Mouse (Mus musculus) olfactory bulb, adult 2 months (tissue): ENCODE measurements around the gene Dnajb6. TPM values are rescaled to one million over a fixed set of nuclear protein-coding genes. Genes with fewer than 3 reads are reported as not detected.

Experiments
- H3K27ac ChIP-seq: fragments of 200-500 bp; 2 replicates; pipeline ENCODE4 v1.5.1; 2012; ENCODE audit warnings: low read depth, low read length; ENCODE audit not compliant: insufficient read depth
- H3K4me1 ChIP-seq: fragments of 200-500 bp; 2 replicates; pipeline ENCODE4 v1.6.1; 2012; ENCODE audit warnings: low read length; ENCODE audit not compliant: control insufficient read depth, insufficient read depth
- H3K4me3 ChIP-seq: fragments of 200-500 bp; 2 replicates; pipeline ENCODE4 v1.5.1; 2012; ENCODE audit warnings: mild to moderate bottlenecking, low read depth, low read length, moderate library complexity; ENCODE audit not compliant: insufficient read depth
- CTCF ChIP-seq: fragments of 200-500 bp; IDR thresholded peaks from 2 replicates; pipeline ENCODE4 v1.5.1; 2012; ENCODE audit warnings: low read depth, mild to moderate bottlenecking, low read length, moderate library complexity; ENCODE audit not compliant: insufficient read depth
- POLR2A ChIP-seq: fragments of 200-500 bp; IDR thresholded peaks from 2 replicates; pipeline ENCODE4 v1.6.1; 2012; ENCODE audit warnings: mild to moderate bottlenecking, low read depth, low read length, moderate library complexity; ENCODE audit not compliant: insufficient read depth
- WGBS: fragments of 180-500 bp; shearing (Covaris S2); methylation state at CpG from one replicate; pipeline ENCODE4 v1.1.7; 2018; 5-methylcytosine and 5-hydroxymethylcytosine counted together
- polyA plus RNA-seq: library from polyadenylated mRNA; stranded (reverse); fragments of >200 nt; gene quantifications from 2 replicates; pipeline ENCODE4 v1.2.4, GENCODE M21; 2012; ENCODE audit warnings: low replicate concordance; ENCODE audit not compliant: missing spikeins, insufficient read depth, insufficient read length

The Dnajb6 gene
- polyA plus RNA-seq, 1 experiment, result 484 TPM

DNA sequence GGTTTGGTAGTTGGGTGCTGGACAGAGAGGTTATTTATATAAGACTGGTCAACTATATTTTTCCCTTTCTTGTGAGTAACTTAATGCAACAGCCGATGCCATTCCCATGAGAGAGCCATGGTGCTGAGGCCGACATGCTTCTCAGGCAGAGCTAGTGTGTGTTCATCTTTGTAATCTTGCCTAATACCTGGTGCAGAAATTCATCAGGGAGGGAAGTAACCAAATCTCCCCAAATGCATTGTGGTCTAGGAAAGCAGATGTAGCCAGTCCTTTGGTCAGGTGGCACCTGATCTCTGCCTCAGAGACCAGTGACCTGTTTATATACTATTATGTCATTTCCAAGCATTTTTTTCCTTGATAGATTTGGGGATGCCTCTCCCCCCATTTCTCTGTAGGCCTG, 12.2 kb downstream of the Dnajb6 start:
- TF ChIP-seq POLR2A, result no peak
- TF ChIP-seq CTCF, result no peak
- Histone ChIP-seq H3K27ac (no peak overlapping the region), H3K4me1 (no peaks in the 10 kb centered on the region), H3K4me3 (no peak overlapping the region)
- 94% methylated on average over 2 of the region's 2 CpGs for WGBS

- TF ChIP-seq POLR2A, result no peak
- H3K27ac ChIP-seq, result no peak overlapping the region
- no peaks in the 10 kb centered on the region for H3K4me1 ChIP-seq
- no peak overlapping the region for H3K4me3 ChIP-seq
Observed at GRCm38 (mm10) chr5:29751306-29751705, 15.8 kb downstream of the Dnajb6 start.

DNA sequence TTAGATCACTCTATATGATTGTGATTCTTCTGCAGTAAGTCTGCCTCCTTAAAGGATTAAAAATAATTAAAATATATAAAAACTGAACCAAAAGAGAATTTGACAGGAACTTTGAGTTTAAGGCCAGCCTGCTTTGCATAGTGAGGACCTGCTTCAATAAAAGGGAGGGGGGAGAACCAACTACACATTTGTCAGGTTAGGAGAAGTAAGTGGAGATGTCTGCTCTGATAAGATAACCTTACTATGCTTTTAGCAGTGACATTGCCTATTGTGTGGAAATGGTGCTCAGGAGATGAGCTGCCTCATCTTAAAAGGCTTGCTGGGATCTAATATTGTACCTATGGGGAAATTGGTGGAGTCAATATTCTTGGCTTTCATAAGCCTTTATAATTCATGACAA, 17.4 kb downstream of the Dnajb6 start:
- TF ChIP-seq CTCF (no peak), POLR2A (no peak)
- no peaks in the 10 kb centered on the region for H3K4me1 ChIP-seq
- H3K4me3 ChIP-seq, result no peak overlapping the region
- H3K27ac ChIP-seq, result no peak overlapping the region

DNA sequence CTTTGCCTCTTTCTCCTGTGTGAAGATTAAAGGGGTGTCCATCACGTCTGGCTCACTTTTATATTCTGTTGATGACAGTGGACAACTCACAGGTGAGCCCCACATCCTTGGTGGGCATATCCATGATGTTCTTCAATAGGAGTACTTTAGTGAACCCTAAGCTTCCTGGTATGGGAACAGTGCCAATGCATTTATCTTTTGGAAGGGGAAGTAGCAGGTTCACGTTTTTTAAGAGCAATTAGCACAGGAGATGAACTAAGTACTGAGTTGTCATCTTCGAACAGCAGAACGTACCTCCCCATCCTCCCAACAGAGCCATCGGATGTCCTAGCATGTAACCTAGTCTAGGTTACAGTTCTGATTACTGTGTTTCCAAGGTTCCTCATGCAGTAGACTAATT, 23.8 kb downstream of the Dnajb6 start:
- TF ChIP-seq CTCF (no peak), POLR2A (no peak)
- 66% methylated on average over 5 of the region's 5 CpGs for WGBS
- Histone ChIP-seq H3K4me3 (no peak overlapping the region), H3K4me1 (no peaks in the 10 kb centered on the region), H3K27ac (no peak overlapping the region)

GRCm38 (mm10) chr5:29770935-29771334, 35.4 kb downstream of the Dnajb6 start:
- H3K4me3 ChIP-seq, result no peak overlapping the region
- H3K4me1 ChIP-seq, result no peaks in the 10 kb centered on the region
- TF ChIP-seq CTCF (no peak), POLR2A (no peak)
- WGBS, result 76% methylated on average over 1 of the region's 1 CpGs
- H3K27ac ChIP-seq, result no peak overlapping the region

DNA sequence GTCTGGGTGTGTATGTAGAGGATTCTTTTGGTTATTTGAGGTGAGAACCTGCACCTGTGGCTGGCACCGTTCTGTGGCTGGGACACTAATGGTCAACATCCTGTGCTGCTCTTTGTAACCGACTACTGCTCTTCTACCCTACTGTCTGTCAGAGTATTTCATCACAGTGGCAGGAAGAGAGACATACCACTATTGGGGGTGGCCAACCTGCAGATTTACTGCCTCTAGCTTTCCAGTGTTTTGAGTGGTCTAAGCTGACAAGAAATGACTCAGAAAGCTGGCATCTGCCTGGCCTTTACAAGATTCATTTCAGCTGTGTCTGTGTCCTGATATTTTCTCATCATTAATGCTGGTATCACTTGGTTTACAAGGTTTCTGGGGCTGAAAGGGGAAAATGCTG, 36.5 kb downstream of the Dnajb6 start:
- Histone ChIP-seq H3K4me1 (no peaks in the 10 kb centered on the region), H3K4me3 (no peak overlapping the region), H3K27ac (no peak overlapping the region)
- 73% methylated on average over 2 of the region's 2 CpGs for WGBS
- TF ChIP-seq CTCF (no peak), POLR2A (no peak)

DNA sequence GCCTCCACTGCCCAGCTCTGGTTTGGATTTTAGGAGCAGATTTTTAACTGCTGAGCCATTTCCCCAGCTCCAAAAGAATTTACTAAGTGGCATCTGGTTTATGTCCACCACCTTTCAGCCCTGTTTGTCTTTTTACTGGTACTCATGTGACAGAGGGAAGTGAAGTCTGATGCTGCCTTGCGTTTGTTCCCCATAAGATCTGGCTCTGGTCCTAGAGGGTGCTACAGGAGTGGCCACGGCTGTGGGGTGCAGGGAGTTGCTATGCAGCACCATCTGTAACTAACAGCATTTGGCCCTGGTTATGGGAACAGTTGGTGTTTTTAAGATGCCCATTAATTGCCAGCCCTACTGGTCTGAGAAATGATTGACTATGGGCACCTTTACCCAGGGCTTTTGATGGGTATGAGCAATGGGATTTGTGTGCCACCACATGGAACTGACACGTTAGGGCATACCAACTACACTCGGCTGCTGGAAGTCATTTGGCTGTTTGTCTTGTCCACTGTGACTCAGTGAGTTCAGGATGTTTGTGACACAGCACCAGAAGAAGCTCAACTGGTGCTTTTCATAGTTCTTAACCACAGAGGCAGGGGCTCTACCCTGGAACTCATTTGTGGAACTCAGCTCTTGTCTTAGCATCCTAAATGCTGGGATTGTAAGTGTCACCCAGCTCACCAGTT, 37.3 kb downstream of the Dnajb6 start:
- no peak for TF ChIP-seq CTCF
- 51% methylated on average over 4 of the region's 4 CpGs for WGBS
- no peak overlapping the region for H3K27ac ChIP-seq
- no peaks in the 10 kb centered on the region for H3K4me1 ChIP-seq
- no peak overlapping the region for H3K4me3 ChIP-seq

- no peak overlapping the region for H3K27ac ChIP-seq
- H3K4me3 ChIP-seq, result no peak overlapping the region
- WGBS, result 55% methylated on average over 13 of the region's 13 CpGs
- H3K4me1 ChIP-seq, result no peaks in the 10 kb centered on the region
- TF ChIP-seq CTCF (no peak), POLR2A (no peak)
Observed at GRCm38 (mm10) chr5:29773460-29774150, 38.1 kb downstream of the Dnajb6 start.

DNA sequence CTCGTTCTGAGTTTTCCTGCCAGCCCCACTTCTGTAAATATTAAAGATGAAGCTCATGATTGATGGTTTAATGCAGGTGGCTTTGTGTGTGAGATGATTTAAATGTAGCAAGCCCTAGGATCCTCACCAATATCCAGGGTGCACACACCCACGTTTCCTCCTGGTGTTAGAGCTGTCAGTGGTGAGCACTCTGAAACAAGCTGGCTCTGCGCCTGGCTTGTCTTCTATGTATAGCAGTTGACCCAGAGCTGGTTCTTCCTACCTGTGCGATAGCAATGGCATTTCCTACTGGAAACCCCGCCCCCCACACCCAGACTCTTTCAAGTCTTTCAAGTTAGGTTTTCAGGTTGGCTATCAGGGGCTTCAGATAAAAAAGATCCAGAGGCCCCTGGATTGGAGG, 39.9 kb downstream of the Dnajb6 start:
- TF ChIP-seq CTCF (no peak), POLR2A (no peak)
- Histone ChIP-seq H3K4me1 (no peaks in the 10 kb centered on the region), H3K4me3 (no peak overlapping the region), H3K27ac (no peak overlapping the region)
- 68% methylated on average over 5 of the region's 5 CpGs for WGBS
